Mouse (Mus musculus): ENCODE measurements at regions not wholly inside any gene's neighbourhood (a gene's known extent, or its start where the extent isn't known, plus 50 kb on each side); places are given as distances from the start of the nearest gene placed in this dataset.

DNA sequence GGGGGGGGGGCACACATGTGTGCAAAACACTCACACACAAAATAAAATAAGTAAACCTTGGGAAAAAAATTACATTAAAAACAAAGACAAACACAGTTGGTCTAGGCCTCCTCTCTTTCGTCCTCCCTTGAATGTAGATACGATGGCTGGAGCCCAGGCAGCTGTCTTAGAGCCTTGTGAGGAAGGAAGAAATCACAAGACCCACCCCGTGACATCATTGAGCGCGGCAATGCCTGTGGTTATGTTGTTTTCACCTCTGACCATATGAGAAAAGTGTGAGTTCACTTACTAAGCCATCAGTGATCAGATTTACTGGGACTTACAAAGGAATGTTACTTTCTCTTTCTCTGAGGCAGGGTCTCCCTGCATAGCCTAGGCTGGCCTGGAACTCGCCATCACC lies 64.8 kb upstream of the Slc6a6 start:
- no peak for DNase-seq (ENCODE audit: low read depth, low spot score)

DNA sequence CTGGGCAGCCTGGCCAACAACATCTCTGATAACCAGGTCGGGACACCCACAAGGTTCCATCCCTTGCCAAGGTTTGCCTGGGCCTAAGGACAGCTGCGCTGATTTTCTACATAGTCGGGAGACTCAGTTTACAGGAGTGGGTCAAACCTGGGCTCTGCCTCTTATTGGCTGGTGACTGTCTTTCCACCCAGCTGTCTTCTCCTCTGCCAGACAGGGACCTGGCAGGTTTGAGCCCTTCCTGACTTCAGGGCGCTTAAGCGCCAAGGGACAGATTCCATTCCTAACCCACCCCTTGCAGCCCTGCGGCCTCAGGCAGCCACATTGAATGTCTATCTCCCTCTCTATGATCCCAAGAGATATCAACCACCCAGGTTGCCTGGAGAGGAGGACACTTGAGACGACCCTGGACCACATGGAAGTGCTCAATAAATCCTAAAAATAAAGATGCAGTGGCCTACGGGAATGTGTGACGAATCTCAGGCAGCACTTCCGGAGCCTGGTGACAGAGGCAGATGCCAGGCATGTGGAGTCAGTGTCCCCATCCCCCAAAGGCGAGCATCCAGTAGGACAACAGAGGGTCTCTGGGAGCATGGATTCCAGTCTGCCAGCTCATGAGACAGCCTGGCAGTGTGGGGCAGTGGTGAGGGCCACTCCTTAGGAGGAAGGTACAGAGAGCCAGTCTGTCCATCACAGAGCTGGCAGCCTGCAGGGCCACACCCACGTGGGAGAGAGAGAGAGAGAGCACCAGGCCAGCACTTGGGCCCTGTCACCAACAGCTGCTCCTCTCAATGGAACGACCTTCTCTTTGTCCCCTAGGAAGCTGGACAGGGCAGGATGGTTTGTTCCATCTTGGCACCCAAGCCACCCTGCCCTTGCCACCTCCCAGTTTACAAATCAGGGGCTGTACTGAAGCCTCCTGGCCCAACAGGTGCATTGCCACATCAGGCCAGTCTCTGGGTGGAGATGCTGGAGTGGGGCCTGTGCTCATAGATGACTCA lies 63.8 kb upstream of the Slc6a6 start:
- peak; percentile 93 for DNase-seq (ENCODE audit: low read depth, low spot score)

DNA sequence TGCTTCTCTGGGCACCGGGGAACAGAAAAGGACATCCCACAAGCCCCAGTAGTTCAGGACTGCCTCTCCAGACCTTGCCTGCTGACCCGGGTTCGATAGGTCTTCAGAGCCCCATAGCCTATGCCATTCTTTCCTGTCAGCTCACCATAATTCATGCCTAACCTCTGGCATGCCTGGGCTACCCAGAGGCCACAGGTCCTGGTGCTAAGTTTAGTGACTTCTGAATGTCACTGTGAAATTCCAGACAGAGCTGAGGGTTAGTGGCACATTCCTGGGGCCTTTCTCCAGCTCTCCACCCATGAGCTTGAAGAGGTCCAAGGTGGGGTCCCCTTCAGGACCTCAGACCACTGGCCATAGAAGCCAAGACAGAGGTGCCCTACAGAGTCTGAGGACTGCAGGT lies 62.4 kb upstream of the Slc6a6 start:
- DNase-seq (ENCODE audit: low read depth, low spot score) = peak; percentile 67

DNA sequence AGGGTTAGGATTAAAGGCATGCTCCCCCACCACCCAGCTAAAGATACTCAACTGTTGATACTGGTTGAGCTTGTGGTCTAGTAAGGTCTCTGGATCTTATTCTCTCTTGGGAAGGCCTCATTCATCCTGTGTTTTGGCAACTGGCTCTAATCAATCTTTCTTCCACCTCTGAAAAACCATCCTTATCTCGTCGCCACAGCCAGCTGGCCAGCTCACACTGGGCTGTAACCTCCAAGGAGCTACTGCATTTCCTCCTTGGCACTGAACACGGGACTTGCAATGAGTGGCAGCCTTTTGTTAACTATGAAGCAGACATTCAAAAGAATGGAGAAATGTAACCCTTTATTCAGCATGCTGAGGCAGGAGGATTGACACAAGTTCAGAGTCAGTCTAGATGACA lies 61.4 kb upstream of the Slc6a6 start:
- DNase-seq (ENCODE audit: low read depth, low spot score) = no peak

DNA sequence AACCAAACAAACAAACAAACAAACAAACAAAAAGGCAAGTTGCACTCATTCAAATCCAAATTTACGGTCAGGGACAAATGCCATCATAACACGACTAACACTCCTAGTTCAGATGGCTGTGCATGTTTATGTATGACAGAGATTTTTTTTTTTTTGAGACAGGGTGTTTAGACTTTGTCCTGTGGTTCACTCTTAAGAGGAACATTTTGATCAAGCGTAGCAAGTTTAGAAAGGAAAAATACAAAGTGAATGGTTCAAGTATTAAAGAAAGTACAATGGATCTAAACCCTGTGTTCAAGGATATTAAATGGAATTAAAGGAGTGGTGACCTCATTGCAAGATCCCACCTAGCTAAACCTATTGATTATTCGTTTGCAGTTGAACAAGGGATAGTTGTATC lies 60.2 kb upstream of the Slc6a6 start:
- no peak for DNase-seq (ENCODE audit: low read depth, low spot score)

DNA sequence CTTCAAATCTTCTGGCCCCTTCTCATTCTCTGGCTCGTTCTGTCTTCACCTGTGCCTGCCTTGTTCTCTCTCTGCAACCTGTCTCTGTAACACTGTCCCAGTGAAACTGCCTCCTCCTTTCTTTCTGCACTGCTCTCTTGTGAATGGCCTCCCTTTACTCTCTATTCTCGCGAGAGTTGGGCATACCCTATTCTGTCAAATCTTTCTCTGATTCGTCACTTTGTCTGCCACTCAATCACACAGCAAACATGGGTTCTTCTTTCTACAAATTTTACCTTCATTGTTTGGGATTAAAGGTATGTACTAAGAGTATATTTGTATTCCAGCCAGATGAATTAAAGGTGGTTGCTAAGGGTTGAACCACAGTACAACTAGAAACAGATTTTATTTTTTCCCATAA lies 54.6 kb upstream of the Slc6a6 start:
- no peak for DNase-seq (ENCODE audit: low read depth, low spot score)

DNA sequence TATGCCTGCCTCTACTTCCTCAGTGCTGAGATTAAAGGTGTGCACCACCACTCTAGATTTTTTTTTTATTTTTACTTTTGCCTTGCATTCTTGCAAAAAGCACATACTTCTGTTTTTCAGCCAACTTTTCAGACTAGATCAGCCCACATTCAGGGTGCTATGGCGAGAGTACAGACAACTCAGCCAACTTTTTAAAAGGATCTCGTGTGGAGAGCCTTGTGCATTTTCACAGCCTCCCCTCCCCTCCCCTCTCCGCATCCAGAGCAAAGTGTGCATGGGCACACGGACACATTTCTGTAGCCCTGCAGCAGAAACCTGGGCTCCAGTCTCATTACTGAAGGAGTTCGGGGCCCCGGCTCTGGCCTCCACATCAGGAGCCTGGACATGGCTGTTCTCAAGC lies 52.6 kb upstream of the Slc6a6 start:
- DNase-seq (ENCODE audit: low read depth, low spot score) = no peak
